Mouse (Mus musculus): Measurements from ENCODE around the gene Glod4. TPM values are rescaled to one million over a fixed set of nuclear protein-coding genes. Genes with fewer than 3 reads are reported as not detected.

The Glod4 gene
- polyA plus RNA-seq, 1 experiment, result 55.2 TPM

DNA sequence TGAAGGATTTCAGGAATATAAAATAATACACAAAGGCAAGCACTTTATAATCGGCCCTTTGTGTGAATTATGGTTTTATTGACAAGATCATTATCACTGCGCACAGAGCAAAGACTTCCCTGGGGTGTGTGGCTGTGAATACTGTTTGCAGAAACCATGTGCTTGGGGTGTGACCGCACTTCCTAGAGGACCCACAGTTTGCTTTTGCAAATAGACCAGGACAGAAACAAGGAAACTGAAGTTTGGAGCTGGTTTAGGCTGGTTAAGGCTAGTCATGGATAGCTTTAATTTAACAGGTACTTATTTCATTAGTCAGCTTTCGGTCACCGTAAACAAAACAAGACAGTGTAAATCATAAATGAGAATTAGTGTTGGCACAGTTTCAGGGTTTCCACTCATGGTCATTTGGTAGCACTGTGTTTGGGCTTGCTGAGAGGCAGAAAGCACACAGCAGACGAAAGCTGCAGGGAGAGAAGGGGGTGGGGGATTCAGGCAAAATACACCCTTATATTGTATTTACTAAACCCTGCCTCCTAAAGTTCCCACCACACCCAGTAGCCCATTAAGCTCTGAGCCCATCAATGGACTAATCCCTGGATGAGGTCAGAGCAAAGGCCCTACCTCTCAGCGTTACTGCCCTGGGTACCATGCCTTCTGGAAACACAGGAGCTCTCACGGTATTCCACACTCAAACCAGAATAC is 47.1 kb downstream of the Glod4 start:
- Histone ChIP-seq H3K36me3 (ENCODE audit: control insufficient read depth, insufficient read depth) (no peaks in the 10 kb centered on the region), H3ac (ENCODE audit: control insufficient read depth, insufficient read length) (no peak overlapping the region), H3K27me3 (ENCODE audit: control insufficient read depth, insufficient read depth, insufficient read length) (peaks cover 7% of the 10 kb centered on the region), H3K79me2 (ENCODE audit: control insufficient read depth, insufficient read depth) (no peaks in the 10 kb centered on the region), H3K4me3 (no peak overlapping the region), H3K4me2 (ENCODE audit: low read depth) (no peak overlapping the region)
- TF ChIP-seq REST (IDR thresholded peaks at IDR 0.05; ENCODE audit: insufficient read depth, insufficient read length) (no peak), TCF12 (IDR thresholded peaks at IDR 0.05; ENCODE audit: insufficient read depth, poor library complexity, severe bottlenecking) (no peak), MAX (IDR thresholded peaks at IDR 0.05; ENCODE audit: low read depth) (no peak), USF1 (IDR thresholded peaks at IDR 0.05; ENCODE audit: low read depth) (no peak), MYOG (IDR thresholded peaks at IDR 0.05; ENCODE audit: control insufficient read depth in 1 of 3, insufficient read depth in 1 of 3, insufficient read length in 2 of 3, low read depth in 2 of 3) (no peak)

DNA sequence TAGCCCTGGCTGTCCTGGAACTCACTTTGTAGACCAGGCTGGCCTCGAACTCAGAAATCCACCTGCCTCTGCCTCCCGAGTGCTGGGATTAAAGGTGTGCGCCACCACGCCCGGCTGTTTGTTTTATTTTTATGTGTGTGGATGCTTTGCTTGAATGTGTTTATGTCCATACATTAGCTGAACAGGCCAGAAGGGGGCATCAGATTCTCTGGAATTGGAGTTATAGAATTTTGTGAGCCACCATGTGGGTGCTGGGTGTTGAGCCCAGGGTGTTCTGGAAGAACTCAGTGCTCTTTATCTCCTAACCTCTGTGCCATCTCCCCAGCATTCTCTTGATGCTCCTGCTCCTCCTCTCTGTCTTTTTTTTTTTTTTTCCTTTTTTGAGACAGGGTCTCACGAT is 56.6 kb downstream of the Glod4 start:
- no peak overlapping the region for H3K4me2 ChIP-seq (ENCODE audit: low read depth)

DNA sequence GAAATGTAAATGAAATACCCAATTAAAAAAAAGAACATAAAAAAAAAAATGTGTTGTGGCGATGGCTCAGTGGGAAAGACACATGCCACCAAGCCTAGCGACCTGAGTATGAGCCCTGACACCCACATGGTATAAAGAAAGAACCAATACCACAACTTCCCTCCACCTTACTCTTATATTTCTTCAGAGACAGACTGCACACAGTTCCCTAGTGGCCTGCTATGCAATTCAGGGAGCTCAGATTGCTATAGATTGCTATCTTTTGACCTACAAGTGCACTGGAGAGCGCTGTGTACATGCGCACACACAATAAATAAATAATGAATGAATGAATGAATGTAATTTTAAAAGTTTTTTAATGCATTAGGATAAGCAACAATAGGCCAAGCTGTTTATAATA is 59.8 kb downstream of the Glod4 start:
- peaks cover under 1% of the 10 kb centered on the region for H3K79me2 ChIP-seq (ENCODE audit: control insufficient read depth, insufficient read depth)
- no peak overlapping the region for H3ac ChIP-seq (ENCODE audit: control insufficient read depth, insufficient read length)
- no peaks in the 10 kb centered on the region for H3K27me3 ChIP-seq (ENCODE audit: control insufficient read depth, insufficient read depth, insufficient read length)
- H3K36me3 ChIP-seq (ENCODE audit: control insufficient read depth, insufficient read depth), result no peaks in the 10 kb centered on the region
- H3K4me2 ChIP-seq (ENCODE audit: low read depth), result no peak overlapping the region
- no peak for TF ChIP-seq POLR2AphosphoS2 (IDR thresholded peaks at IDR 0.05; ENCODE audit: insufficient read length, low read depth)
- no peak for TF ChIP-seq TCF3 (IDR thresholded peaks at IDR 0.05; ENCODE audit: insufficient read length, low read depth)
- TF ChIP-seq TCF12 (IDR thresholded peaks at IDR 0.05; ENCODE audit: insufficient read depth, poor library complexity, severe bottlenecking), result no peak
- TF ChIP-seq USF1 (IDR thresholded peaks at IDR 0.05; ENCODE audit: low read depth), result no peak
- TF ChIP-seq POLR2A (IDR thresholded peaks at IDR 0.05; ENCODE audit: insufficient read length, low read depth), result no peak
- no peak for TF ChIP-seq CEBPB (IDR thresholded peaks at IDR 0.05; ENCODE audit: insufficient read depth, poor library complexity, severe bottlenecking)
- no peak for TF ChIP-seq MYOG (IDR thresholded peaks at IDR 0.05; ENCODE audit: control insufficient read depth in 1 of 3, insufficient read depth in 1 of 3, insufficient read length in 2 of 3, low read depth in 2 of 3)
- no peak for TF ChIP-seq MAX (IDR thresholded peaks at IDR 0.05; ENCODE audit: low read depth)
- TF ChIP-seq MYOD1 (IDR thresholded peaks at IDR 0.05; ENCODE audit: control insufficient read depth in 1 of 3, insufficient read length in 2 of 3, low read depth in 2 of 3), result no peak
- TF ChIP-seq E2F4 (IDR thresholded peaks at IDR 0.05; ENCODE audit: insufficient read depth), result no peak
- no peak overlapping the region for H3K4me3 ChIP-seq

More for the DNA sequence above, 56.6 kb downstream of the Glod4 start:
- Histone ChIP-seq H3K36me3 (ENCODE audit: control insufficient read depth, insufficient read depth) (no peaks in the 10 kb centered on the region), H3ac (ENCODE audit: control insufficient read depth, insufficient read length) (no peak overlapping the region), H3K79me2 (ENCODE audit: control insufficient read depth, insufficient read depth) (no peaks in the 10 kb centered on the region), H3K27me3 (ENCODE audit: control insufficient read depth, insufficient read depth, insufficient read length) (peaks cover 4% of the 10 kb centered on the region), H3K4me3 (no peak overlapping the region)
- TF ChIP-seq CEBPB (IDR thresholded peaks at IDR 0.05; ENCODE audit: insufficient read depth, poor library complexity, severe bottlenecking) (no peak), POLR2A (IDR thresholded peaks at IDR 0.05; ENCODE audit: insufficient read length, low read depth) (no peak), MAX (IDR thresholded peaks at IDR 0.05; ENCODE audit: low read depth) (no peak), MYOG (IDR thresholded peaks at IDR 0.05; ENCODE audit: control insufficient read depth in 1 of 3, insufficient read depth in 1 of 3, insufficient read length in 2 of 3, low read depth in 2 of 3) (no peak), E2F4 (IDR thresholded peaks at IDR 0.05; ENCODE audit: insufficient read depth) (no peak), POLR2AphosphoS2 (IDR thresholded peaks at IDR 0.05; ENCODE audit: insufficient read length, low read depth) (no peak), TCF12 (IDR thresholded peaks at IDR 0.05; ENCODE audit: insufficient read depth, poor library complexity, severe bottlenecking) (no peak), REST (IDR thresholded peaks at IDR 0.05; ENCODE audit: insufficient read depth, insufficient read length) (no peak), USF1 (IDR thresholded peaks at IDR 0.05; ENCODE audit: low read depth) (no peak), SRF (IDR thresholded peaks at IDR 0.05; ENCODE audit: control insufficient read depth, insufficient read length, low read depth) (no peak), MYOD1 (IDR thresholded peaks at IDR 0.05; ENCODE audit: control insufficient read depth in 1 of 3, insufficient read length in 2 of 3, low read depth in 2 of 3) (no peak), TCF3 (IDR thresholded peaks at IDR 0.05; ENCODE audit: insufficient read length, low read depth) (no peak)

DNA sequence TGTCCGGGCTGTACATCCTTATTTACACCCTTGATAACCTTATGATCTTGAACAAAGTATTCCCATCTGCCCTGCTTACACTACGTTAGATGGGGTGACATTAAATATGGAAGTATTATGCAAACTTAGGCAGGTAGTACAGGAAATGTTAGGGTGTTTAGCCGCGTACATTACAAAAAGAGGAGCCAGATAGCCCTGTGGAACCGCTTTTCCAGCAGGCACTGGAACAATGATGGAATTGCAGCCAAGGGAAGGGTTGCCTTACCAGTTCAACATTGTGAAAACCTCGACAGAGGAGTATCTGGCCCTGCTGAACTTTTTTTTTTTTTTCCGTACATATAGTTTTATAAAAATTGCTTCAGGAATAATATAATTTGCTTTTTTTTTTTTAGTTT is 63.4 kb downstream of the Glod4 start:
- H3K4me2 ChIP-seq (ENCODE audit: low read depth), result peak overlapping the region; percentile 76
- H3ac ChIP-seq (ENCODE audit: control insufficient read depth, insufficient read length), result peak overlapping the region; percentile 28
- no peaks in the 10 kb centered on the region for H3K36me3 ChIP-seq (ENCODE audit: control insufficient read depth, insufficient read depth)
- H3K79me2 ChIP-seq (ENCODE audit: control insufficient read depth, insufficient read depth), result peaks cover 12% of the 10 kb centered on the region
- peak overlapping the region; percentile 99 for H3K4me3 ChIP-seq
- no peaks in the 10 kb centered on the region for H3K27me3 ChIP-seq (ENCODE audit: control insufficient read depth, insufficient read depth, insufficient read length)
- TF ChIP-seq TCF3 (IDR thresholded peaks at IDR 0.05; ENCODE audit: insufficient read length, low read depth) (no peak), SRF (IDR thresholded peaks at IDR 0.05; ENCODE audit: control insufficient read depth, insufficient read length, low read depth) (no peak), E2F4 (IDR thresholded peaks at IDR 0.05; ENCODE audit: insufficient read depth) (no peak), POLR2AphosphoS2 (IDR thresholded peaks at IDR 0.05; ENCODE audit: insufficient read length, low read depth) (no peak), MYOD1 (IDR thresholded peaks at IDR 0.05; ENCODE audit: control insufficient read depth in 1 of 3, insufficient read length in 2 of 3, low read depth in 2 of 3) (no peak), USF1 (IDR thresholded peaks at IDR 0.05; ENCODE audit: low read depth) (no peak), MYOG (IDR thresholded peaks at IDR 0.05; ENCODE audit: control insufficient read depth in 1 of 3, insufficient read depth in 1 of 3, insufficient read length in 2 of 3, low read depth in 2 of 3) (no peak), POLR2A (IDR thresholded peaks at IDR 0.05; ENCODE audit: insufficient read length, low read depth) (no peak), REST (IDR thresholded peaks at IDR 0.05; ENCODE audit: insufficient read depth, insufficient read length) (no peak), MAX (IDR thresholded peaks at IDR 0.05; ENCODE audit: low read depth) (no peak), CEBPB (IDR thresholded peaks at IDR 0.05; ENCODE audit: insufficient read depth, poor library complexity, severe bottlenecking) (no peak), TCF12 (IDR thresholded peaks at IDR 0.05; ENCODE audit: insufficient read depth, poor library complexity, severe bottlenecking) (no peak)

Measured in myocyte (in vitro differentiated cells).